Mouse (Mus musculus): ENCODE measurements around the gene 5730522E02Rik. TPM values are rescaled to one million over a fixed set of nuclear protein-coding genes. Genes with fewer than 3 reads are reported as not detected.
"Not testable (repeated sequence)": the region's sequence is repeated elsewhere in the genome, so short reads cannot be mapped to it uniquely, and the experiment has no call there.

Gene 5730522E02Rik
- total RNA-seq (2021) = under 1 TPM in 1 of 2 experiments, not detected in 1; 0.37 TPM
- long read RNA-seq, experiment 1 = 0 reads
- long read RNA-seq, experiment 2, partial matches to known transcripts = 0 of 1 reads
- long read RNA-seq, experiment 2, other reads (novel, unspliced or antisense) = 1 of 1 reads

DNA sequence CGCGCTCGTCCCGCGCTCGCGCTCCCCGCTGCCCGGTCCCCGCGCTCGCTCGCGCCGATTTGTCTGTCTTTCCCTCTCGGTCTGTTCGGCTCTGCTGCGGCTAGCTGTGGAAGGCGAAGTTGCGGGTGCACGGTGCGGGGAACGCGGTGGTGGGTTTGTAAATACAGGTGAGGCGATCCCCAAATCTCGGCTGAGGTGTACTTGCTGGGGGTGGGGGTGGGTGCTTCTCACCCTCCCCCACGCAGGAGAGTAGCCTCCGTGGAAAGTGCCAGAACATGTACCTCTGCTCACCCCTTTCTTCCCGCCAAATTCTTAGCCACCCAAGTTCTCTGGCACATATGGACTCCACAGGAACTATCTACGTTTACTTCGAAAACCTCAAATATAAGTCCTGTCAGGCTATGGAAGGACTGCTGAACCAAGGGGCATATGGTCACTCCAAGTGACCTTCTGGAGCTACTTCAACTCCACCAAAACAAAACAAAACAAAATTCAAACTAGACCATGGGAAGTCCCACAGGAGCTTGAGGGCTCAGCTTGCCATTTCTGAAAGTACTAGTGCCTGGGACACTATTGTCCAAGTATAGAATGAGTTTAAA is at the start of gene 5730522E02Rik:
Gene 5730522E02Rik, minus strand, starts transcription at position 182 of the 599 bp plus-strand sequence.
- intact Hi-C loops (cut with DNase I) = no loop called here
- DNase-seq = peak in 1 of 2 experiments; percentile 1

DNA sequence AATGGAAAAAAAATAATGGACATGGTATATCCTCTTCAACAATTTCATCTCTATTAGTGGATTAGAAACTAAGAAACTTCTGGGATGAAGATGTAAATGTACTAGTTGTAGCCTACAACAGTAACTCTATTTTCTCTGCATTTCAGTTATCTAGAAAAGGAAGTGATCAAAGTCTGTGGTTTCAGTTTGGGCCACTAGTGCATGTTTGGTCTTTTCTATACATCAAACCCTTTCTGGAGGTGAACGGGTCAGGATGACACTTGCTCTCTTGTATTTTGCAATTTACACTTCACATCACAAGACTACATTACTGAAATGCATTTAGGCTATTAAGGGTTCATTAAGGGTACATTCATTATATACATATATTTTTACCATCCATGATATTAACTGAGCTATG is 26.0 kb upstream of the 5730522E02Rik start:
- intact Hi-C loops (cut with DNase I) = no loop called here
- no peak for DNase-seq

DNA sequence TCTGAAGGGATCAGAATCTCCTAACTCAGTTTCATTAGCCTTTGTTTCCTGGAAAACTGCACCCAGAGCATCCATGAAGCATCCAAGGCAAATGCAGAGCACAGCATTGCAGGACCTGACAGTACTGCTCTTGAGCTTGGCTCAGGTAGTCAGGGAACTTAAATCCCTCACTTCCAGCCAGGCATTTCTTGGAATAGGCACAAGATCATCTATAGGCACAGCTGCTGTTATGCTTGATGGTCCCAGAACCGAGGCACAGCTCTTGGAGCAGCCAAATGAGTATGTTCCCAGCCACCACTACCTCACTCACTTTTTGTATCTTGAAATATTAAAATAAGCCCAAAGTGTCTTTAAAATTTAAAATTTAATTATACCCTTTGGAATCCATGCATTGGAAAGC is 19.3 kb upstream of the 5730522E02Rik start:
- DNase-seq = no peak
- intact Hi-C loops (cut with DNase I) = no loop called here

DNA sequence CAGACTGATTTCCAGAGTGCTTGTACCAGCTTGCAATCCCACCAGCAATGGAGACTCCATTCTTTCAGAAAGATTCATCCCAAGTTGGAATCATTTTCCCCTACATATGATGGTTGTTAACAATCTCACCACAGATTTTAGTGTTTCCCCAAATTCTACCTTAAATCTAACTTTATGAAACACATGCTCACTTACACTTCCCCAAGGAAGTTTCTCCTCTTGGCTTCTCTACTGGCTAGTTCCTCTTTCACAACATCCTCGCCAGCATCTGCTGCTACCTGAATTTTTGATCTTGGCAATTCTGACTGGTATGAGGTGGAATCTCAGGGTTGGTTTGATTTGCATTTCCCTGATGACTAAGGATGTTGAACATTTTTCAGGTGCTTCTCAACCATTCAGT is 3.1 kb upstream of the 5730522E02Rik start:
- intact Hi-C loops (cut with DNase I) = not testable (repeated sequence)

DNA sequence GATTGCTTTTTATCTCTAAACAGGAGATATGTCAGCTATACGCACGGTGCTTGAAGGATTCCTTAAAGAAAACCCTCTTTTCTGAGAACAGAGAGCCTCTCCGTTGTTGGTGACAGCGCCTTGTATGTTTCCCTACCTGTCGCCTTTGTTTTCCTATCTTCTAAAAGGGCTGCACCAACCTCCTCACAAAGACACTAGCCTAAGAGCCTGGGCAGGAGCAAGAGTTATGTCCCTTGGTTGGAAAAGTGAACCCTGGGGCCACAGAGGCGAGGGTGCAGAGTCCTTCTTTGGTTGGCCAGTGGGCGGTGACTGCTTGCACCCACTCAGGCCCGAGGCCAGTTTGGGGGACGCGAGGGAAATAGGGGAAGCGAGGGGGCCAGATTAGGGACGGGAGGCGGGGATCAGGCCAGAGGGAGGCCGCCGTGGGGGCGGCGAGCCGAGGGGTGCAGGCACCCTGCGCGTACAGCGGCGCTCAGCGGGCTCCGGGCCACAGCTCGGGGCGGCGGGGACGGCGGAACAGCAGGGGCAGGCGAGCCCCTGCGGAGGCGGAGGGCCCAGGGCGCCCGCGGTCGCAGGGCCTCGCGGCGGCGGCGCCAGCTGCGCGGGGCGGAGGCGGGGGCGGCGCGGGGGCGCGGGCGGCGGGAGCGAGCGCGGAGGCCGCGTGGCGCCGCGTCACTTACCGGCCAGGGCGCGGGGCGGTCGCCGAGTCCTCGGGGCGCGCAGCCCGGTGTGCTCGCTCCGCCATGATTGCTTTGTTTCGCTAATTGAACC is 567 bp downstream of the 5730522E02Rik start:
- intact Hi-C loops (cut with DNase I) = no loop called here
- peak; percentile 70 to 76 for DNase-seq

More for the DNA sequence above, 3.1 kb upstream of the 5730522E02Rik start:
- DNase-seq = not testable (repeated sequence)

DNA sequence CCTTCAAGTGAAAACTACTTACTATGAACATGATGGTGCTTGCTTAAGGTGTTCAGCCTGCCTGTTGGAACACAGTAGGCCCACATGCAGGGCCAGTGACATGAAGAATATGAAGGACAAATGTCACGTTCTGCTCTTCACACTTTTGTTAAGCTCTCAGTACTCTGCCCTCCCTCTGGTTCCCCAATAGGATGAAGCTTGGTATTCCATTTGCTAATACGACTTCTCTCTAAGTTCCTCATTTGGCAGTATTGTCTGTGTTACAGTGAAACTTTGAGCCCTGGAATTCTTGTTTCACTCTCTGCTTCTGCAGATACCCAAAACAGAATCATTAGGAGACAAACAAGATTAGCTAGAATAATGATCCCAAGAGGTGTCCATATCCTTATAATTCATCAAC is 7.1 kb downstream of the 5730522E02Rik start:
- intact Hi-C loops (cut with DNase I) = no loop called here
- no peak for DNase-seq

DNA sequence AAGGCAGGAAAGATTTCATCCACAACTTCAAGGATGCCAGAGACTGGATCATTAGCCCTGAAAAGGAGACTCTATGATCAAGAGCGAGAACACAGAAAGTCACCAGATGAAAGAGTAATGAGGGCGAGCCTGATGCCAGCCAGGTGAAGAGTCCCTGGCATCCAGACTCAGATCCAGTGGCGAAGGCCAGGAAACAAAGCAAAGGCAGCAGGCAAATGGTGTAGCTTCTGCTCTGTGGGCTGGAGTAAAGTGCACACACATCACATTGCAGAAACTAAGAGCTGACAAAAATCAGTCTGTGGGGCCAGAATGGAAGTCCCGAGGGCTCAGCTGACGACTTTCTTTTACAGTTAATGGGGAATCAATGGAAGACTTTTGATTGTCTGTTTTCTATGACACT is 7.7 kb downstream of the 5730522E02Rik start:
- intact Hi-C loops (cut with DNase I) = no loop called here
- no peak for DNase-seq

DNA sequence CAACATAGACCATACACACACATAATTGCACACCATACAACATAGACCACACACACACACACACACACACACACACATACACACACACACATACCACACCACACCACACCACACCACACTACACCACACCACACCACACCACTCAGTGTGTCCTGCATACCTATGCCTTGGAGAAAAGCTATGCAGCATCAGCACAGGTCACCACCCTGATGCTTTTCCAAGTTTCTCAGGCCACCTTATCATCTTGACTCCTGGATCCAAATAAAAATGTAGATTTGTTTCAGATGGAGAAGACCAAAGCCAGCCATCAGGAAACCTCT is 8.8 kb downstream of the 5730522E02Rik start:
- intact Hi-C loops (cut with DNase I) = no loop called here
- no peak for DNase-seq

DNA sequence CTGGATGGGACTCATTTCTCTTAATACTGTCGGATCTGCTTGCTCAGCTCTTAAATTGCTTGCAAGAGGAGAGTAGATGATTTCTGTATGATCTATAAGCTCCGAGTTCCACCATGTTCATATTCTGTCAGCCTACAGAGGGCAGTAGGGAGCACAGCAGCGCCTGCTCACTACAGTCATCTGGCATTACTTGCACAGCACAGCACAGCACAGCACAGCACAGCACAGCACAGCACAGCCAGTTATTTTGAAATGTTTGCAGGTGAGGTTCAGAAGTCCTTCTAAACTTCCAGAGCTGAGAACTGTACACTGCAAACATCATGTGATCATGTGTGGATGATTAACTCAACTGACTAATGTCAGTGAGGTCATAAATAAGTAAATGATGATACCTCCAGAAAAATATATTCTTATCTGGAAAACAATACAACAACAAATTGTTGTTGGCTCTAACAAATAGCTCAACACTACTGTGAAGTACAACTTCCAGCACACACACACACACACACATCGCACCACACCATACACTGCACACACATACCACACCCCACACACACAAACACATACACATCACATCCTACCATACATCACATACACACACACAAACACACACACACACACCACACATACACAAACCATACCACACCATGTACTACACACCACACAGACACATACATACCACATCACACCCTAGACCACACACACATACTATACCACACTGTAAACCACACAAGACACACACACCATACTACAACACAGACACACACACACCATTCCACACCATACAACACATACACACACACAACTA is 9.4 kb downstream of the 5730522E02Rik start:
- peak; percentile 49 to 63 for DNase-seq
- intact Hi-C loops (cut with DNase I) = no loop called here

DNA sequence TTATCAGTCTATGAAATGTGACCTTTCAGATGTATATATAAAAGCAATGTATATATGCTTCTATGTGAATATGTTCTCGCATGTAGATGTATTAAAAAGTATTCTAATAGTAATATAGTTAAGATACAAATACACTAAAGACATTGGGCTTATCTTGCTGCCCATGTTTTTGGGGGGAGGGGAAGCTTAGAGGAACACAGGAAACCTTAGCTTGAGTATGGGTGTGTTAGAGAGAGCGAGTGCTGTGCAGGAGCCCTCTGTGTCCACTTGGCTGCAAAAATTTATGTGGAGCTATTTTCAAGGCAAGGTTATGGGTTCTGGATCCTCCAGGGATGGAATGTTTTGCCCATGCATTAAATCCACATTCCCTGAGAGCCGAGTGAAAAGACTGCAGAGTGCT is 15.1 kb downstream of the 5730522E02Rik start:
- no peak for DNase-seq
- intact Hi-C loops (cut with DNase I) = no loop called here

DNA sequence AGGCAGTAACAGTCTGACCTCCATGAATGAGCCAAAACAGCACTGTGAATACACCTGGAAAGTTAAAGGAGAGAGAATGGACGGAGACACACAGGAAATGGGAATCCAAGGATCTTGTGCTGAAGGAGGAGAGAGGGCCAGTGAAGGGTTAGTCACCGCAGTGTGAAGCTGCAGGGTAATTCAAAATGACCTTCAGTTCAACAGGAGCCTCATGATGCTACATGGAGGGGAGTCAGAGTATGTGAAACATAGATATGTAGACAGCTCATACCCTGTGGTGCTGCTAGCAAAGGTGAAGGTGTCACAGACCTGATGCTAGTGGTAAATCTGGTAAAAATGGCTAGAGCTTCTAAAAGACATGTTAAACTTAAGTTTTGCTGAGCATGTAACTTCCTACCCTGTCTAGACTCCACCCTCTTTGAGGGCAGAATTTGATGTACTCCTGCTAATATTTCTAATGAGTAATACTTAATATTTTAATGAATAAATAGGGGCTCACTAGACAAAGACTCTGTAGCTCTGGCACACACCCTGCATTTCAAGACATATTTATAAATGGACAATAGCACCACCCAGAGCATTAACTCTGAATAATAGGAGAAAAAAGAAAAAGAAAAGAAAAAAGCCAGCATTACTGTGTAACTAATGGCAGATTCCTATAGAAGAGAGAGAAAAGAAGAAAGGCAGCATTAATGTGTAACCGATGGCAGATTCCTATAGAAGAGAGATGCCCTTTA is 23.2 kb downstream of the 5730522E02Rik start:
- DNase-seq = no peak
- intact Hi-C loops (cut with DNase I) = no loop called here

DNA sequence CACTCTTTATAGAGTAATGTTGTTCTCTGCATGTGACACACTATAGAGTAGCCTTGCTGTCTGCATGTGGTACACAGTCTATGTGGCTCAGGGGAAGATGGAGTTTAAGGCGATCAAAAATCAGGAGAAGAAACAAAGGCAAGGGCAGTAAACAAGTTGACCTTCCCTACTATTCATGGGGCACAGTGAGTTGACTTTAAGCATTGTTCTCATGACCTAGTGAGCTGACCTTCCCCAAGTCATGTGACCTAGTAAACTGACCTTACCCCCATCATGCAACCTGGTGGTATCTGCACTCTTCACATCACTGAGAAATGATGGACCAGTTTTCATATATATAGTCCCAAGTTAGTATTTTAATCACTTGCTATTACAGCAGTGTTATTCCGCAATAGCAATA is 40.0 kb downstream of the 5730522E02Rik start:
- DNase-seq = no peak
- intact Hi-C loops (cut with DNase I) = no loop called here

DNA sequence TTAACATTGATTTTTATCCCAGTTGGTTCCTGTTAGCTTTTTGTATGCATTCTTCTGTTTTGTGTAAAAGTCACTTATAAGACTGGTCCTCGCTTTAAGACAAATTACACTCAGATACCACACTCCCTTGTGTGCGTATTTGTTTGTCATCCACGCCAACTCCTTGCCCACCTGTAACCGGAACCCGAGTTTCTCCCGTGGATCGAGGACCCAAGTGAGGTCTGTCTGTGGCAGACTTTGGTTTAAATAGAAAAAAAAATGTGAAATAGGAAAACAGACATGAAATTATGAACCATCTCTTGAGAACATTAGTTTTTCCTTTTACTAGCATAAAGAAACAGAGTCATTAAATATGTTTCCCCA is 43.0 kb downstream of the 5730522E02Rik start:
- intact Hi-C loops (cut with DNase I) = no loop called here

DNA sequence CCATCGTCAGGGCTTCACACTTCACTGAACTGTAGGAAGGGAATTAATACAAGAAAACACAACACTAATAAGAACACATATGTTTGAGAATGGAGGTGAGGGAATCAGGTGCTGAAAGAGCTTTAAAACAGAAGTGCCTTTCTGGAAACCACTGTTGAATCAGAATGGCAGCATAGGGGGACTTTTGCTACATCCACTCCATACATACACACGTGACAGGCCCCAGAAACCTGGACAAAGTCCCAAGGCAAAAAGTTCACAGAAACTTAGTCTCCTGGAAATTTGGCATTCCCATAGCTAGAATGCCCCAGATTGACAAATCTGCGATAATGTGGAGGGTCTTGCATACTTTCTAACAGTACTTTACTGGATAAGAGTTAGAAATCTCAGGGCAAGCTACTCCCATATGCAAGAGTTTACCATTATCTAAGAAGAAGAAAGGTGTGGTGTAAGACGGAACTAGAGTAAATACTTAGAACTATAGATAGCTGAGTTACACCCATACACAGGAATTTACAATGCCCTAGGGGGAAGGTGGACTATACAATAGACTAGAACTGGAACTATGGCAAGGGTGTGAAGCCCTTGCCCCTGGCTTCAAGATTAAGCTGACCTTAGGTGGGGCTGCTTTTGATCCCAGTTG is 43.5 kb downstream of the 5730522E02Rik start:
- DNase-seq = no peak
- intact Hi-C loops (cut with DNase I) = no loop called here

More for the DNA sequence above, 43.0 kb downstream of the 5730522E02Rik start:
- DNase-seq = no peak

DNA sequence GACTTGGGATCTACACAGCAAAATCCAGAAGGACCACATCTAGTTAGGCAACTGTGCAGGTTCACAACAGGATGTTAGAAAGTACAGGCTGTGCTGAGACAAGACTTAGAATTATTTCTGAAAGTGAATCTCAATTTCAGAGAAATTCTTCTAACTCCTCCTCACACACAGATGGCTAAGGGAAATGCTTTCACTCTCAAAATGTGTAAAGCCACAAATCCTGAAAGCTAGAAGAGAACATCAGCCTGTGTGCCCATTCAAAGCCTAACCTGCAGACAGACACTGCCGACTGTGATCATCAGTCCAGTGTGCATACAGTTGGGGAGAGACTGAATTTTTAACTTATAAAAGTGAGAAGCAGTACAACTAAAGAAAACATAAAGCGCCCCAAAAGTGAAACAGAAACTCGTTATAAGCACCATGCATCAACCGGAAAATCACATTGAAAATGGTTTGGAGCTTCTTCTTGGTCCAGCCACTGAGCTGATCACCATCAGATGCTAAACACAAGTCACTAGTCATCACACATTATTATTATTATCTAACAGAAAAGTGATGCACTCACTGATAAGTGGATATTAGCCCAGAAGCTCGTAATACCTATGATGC is 45.8 kb downstream of the 5730522E02Rik start:
- intact Hi-C loops (cut with DNase I) = no loop called here
- DNase-seq = no peak

DNA sequence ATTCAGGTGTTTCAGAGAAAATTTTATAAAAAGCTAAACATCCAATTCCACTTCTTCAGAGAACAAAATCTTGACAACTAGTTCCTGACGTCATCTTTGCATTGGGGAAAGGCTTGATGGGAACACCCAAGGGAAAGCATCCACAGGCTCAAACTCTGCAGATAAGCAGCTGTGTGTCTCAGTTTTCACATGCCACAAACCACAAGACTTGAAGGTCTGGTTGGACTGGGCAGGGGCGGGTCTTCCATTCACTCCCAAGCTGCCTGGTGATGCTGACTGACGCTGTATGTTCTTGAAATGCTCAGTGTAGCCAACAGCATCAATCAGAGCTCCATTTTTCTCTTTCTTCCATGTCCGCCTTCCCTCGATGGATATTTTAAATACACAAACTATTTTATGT is 49.2 kb downstream of the 5730522E02Rik start:
- intact Hi-C loops (cut with DNase I) = no loop called here
- DNase-seq = no peak

DNA sequence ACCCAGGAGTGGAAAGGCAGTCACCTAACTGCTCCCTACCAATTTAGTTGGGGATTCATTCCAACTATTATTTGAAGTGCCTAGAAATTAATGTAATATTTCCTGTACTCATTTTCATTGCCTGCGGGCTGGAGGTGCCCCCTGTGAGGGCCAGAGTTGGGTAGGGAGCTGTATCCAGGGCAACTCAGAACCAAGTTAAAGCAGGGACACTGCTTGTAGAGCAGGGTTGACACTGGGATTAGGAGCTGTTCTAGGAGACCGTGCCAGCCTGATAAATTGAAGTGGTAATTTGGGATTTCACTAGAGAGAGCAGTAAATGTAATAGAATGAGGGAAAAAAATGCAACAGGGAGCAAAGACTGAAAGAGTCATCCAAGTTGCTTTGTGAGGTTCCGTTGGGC is 51.5 kb downstream of the 5730522E02Rik start:
- intact Hi-C loops (cut with DNase I) = no loop called here
- no peak for DNase-seq

DNA sequence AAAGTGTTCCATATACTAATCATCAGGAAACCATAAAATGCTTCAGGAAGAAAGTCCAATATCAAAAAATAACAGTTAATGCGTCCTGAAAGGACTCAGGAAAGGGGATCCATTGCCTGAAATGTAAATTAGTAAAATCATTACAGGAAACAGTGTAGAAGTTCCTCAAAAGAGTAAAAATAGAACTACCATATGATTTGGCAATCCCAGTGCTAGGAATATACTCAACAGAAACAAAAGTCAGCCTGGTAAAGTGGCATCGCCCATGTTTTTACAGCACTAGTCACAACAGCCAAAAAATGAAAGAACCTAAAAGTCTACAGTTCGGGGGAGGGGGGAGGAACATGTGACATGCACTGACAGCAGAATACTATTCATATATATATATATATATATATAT is 70.5 kb downstream of the 5730522E02Rik start:
- no peak for DNase-seq
- intact Hi-C loops (cut with DNase I) = no loop called here

DNA sequence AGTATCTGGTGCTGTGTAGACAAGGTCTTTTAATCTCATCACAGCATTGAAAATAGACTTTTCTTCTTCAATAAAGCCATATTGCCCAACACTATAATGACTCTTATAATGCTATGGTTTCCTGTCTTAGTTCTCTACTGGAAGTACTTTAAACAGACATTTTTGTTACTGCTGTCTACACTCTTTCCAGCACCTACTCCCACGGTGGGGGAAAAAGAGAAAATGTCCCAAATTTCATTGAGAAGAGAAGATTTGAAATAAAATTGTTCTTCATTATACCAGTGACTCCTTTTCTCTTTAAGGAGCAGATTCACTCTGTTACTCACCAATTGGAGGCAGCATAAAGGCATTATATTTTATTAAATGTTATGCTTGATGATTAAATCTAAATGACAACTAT is 72.5 kb downstream of the 5730522E02Rik start:
- no peak for DNase-seq
- intact Hi-C loops (cut with DNase I) = no loop called here

DNA sequence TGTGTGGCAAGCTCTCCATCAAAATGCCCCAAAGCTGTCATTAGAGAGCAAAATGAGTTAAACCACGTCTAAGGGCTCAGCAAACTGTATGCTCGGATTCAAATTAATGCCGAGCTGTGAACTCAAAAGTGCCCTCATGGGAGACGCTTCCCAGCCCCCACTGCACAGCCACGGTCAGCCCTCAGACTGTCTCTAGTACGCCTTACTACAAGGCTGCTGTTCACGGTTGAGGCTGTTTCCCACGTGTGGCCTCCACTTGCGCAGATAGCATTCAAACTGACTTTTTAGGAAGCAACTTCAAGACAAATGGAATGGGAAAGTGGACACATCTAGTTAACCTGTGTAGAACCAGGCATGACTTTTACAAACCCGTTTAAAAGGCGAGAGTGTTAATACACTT is 79.7 kb downstream of the 5730522E02Rik start:
- no peak for DNase-seq
- intact Hi-C loops (cut with DNase I) = no loop called here
